Mouse (Mus musculus) cerebellum, adult (tissue): ENCODE measurements around the gene R3hdm4.

Source experiments
- ATAC-seq: cut with Nextera tagmentation; 2 replicates; pipeline ENCODE4 v1.9.2; 2017; ENCODE audit warnings: mild to moderate bottlenecking, moderate library complexity, mixed read lengths; ENCODE audit not compliant: insufficient number of reproducible peaks, low FRiP score, low TSS enrichment

Gene R3hdm4

DNA sequence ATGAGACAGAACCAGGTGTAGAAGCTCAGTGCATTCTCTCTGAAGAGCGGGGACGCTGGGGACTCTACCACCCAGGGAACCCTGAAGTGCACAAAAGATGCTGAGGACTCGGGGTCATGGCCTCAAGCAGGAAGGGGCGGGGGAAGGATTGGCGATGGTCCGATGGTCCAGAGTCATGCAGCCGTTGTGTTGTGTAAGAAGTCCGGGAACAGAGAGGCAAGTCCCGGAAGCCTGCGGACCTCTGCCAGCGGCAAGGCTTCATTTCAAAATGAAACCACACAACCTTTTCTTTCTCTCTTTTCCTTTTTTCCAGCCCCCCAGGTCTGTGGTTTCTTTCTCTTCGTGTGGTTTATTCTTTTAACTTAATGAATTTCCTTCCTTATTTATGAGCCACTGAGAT lies 43.3 kb downstream of the R3hdm4 start:
- ATAC-seq = no peak

DNA sequence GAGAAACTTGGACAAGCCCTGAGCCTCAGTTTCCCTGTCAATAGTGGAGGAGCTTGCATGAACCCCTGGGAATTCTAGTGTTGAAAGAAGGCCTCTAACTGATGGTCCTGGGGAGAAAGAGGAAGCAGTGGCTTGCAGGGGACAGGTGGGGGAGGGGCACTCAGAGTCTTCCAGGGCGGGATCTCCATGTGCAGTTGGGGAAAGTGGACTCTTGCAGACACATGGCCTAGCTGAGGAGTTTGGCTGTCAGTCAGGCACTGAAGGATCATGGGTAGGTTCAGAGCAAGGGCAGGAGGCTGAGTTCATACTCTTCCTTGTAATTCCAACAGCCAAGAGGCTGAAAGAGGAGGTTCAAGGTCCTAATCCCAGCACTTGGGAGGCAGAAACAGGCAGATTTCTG lies 43.8 kb downstream of the R3hdm4 start:
- no peak for ATAC-seq

DNA sequence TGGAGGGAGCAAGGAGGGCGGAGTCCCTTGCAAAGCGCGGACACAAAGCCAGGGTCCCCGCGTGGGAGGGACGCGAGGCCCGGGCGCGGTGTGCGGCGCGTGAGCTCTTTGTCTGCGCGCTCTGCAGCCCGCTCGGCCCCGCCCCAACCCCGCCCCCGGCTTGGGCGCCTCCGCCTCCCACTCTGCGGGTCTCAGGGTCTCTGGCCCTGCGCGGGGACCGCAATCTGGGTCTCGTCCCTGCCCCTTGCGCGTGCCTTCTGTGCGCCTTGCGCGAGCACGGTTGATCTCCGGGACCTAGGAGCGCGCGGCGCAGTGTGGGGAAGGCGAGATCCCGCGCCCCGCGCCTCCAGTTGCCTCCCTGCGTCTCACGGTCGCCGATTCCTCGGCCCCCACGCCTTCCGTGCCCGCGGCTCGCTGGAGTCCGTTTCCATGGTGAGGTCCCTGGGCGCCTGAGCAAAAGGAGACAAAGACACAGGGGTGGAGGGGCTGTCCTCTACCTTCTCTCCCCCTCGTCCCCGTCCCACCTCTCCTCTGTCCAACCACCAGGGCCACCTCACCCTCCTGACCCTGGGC lies 46.6 kb downstream of the R3hdm4 start, which contains the start of the genes Prtn3 and Plppr3:
Gene Prtn3, plus strand, starts transcription at position 187 of the 573 bp plus-strand sequence.
Gene Plppr3, minus strand, starts transcription at position 345 of the 573 bp plus-strand sequence.
- peak; percentile 45; the same call in 1 of the 2 replicates for ATAC-seq

DNA sequence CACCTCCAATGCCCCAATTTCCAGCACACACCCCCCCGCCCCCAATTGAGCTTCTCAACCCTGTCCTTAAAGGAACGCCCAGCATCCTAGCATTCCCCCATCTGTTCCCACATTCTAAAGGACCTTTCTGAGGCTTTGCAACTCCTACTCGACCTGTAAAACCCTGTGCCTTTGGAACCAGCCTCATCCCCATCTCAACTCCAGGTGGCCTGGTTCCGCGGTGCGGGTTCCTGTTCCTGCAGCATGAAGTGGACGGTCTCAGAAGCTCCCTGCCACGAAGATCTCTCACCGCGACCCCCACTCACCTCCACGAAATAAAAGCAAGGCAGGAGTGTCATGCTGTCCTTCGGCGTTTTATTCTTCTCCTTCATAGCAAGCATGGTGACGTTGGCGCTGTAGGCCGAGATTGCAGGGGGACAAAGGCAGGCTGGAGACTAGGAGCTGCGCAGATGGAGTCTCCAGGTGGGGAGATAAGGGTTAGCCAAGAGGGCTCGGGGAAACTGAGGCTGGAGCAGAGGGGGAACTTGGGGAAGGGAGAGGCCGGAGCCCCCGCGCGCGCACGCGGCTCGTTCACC lies 47.2 kb downstream of the R3hdm4 start:
- ATAC-seq = no peak

DNA sequence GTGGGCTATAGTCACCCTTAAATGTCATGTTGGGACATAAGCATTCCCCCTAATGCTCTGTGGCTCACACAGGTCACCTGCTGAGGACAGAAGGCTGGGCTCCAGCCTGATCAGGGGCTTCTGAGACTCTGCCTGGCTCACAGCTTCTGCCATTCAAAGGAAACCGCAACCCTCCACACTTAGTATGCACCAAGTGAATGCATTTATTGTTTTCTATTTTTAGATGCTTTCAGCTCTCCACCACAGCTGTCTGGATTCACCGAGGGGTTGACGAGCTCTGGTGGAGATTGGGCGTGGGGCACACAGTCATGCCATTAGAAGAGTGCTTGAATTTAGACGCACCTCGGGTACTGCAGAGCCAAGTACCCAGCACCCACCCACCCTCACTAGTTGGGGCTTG lies 47.7 kb downstream of the R3hdm4 start:
- ATAC-seq = no peak

DNA sequence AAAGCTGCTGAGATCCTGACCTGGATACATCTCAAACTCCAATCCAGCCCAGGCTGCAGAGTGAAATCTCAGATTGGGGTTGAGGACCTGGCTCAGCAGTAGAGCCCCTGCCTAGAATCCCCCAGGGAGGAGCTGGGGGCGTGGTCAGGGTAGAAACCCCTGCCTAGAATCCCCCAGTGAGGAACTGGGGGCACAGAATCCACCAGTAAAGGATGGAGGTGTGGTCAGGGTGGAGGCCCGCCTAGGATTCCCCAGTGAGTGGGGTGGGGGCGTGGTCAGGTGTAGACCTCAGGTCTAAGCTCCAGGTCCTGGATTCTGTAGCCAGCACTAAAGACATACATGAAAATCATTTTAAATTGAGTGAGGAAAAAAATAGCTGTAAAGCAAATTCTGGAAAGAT lies 48.1 kb downstream of the R3hdm4 start:
- no peak for ATAC-seq

DNA sequence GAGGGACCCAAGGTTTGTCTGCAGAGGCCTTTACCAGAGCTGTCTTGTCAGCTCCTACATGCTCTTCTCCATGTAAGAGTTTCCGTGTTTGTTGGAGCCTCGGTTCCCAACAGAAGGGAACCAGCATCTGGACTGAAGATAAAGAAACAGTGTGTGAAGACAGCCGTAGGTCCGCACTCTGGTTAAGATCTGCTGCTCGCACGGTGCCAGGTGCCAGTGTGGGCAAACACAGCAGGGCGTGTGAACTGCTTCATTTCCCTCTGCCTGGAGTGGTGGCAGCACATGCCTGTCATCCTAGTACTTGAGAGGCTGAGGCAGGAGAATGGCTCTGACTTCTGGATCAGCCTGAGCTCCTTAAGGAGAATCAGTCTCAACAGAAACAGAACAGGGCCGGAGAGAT lies 49.2 kb downstream of the R3hdm4 start:
- ATAC-seq = no peak

DNA sequence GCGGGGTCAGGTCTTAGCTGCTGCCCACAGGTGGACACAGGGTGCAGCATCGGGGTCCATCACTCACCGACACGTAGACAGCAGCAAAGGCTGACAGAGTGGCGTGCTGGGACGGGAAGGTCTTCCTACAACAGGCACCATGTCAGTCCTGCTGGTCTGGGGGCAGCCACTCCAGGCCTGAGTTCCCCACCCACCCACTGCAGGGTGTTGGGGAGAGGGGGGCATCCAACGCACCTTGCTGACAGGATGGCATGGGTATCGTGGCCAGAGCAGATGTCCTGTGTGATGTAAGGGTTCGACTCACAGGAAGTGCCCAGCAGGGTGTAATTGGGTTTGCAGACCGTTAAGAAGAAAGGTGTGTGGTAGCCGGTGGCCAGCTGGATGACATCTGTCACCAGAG lies 54.4 kb downstream of the R3hdm4 start:
- ATAC-seq = no peak

DNA sequence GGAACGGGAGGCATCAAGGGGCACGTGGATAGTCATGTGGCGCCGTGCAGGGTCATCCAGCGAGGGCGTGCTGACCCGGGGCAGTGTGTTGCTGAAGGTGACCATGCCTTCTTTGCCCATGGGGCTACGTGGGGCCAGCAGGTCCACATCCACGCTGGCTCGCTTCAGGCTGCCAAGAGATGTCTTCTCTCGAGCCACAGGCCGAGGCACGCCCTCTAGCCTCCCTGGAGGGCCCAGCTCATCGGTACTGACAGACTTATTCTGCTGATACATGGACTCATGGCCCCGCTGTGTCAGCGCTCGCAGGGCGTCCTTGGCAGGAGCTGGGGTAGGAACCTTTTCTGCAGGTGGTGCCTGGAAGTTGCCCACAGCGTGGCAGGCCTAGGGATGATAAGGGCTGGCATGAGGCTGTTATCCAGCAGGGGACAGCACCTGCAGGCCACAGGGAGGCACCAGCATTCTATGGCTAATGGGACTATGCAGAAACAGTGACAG lies 55.2 kb downstream of the R3hdm4 start:
- 0 out of 2 replicates have a peak, but pooled peaks have one; percentile 21 for ATAC-seq

DNA sequence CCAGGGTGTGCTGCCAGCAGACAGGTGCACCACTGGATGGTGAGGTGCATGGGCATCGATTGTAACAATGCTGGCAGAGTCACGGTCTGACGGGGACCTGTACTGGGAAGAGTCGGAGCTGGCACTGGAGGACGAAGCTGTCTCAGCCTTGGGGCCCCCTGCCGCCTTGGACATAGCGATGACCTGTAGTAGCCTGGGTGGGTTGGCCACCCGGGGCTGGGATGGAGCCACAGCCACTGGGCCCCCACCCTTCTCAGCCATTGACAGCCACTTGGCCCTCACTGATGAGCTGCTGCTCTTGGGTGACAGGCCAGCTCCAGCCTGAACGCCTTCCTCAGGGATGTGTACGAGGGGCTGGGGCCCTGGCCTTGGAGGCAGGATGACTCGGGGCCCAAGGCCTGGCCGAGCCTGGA lies 55.8 kb downstream of the R3hdm4 start:
- no peak for ATAC-seq

DNA sequence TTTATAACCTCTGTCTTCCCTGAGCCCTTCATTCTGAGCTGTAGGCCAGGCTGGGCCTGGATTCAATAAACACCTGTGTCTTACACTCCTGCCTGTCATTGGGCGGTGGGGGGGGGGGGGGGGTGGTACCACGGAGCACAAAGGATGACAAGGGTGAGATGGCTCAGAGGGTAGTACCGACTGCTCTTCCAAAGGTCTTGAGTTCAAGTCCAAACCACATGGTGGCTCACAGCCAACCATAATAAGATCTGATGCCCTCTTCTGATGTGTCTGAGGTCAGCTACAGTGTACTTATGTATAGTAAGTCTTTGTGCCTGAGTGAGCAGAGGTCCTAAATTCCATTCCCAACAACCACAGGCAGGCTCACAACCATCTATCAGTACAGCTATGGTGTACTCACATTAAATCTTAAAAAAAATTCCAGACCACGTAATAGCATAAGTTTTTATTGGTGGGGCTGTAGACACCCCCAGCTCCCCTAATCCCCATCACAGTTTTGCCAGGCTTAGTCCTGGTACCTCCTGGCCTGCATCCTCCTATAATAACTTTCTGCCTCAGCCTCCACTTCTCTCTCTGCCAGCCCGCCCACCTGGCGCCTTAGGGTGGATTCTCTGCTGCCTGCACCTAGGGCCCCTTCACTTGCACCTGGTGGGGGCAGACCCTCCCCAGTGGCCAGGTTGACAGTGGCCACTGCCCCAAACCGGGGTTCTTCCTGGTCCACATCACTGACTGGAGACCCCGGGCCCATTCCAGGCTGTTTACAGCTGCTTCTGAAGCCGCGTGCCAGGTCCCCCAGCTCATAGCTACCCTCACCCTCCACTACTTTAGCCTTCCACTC lies 56.4 kb downstream of the R3hdm4 start:
- no peak for ATAC-seq

DNA sequence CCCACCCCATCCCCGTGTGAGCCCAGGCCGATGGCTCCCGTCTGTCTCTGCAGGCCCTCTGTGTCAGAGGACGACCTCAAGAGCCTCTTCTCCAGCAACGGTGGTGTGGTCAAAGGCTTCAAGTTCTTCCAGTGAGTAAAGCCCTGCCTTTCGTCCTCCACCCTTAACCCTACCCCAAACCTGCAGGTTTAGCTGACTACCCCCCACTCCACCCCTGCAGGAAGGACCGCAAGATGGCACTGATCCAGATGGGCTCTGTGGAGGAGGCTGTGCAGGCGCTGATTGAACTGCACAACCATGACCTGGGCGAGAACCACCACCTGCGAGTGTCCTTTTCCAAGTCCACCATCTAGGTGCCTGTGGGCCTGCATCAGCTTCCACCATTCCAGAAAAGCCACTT lies 58.1 kb downstream of the R3hdm4 start:
- no peak for ATAC-seq

DNA sequence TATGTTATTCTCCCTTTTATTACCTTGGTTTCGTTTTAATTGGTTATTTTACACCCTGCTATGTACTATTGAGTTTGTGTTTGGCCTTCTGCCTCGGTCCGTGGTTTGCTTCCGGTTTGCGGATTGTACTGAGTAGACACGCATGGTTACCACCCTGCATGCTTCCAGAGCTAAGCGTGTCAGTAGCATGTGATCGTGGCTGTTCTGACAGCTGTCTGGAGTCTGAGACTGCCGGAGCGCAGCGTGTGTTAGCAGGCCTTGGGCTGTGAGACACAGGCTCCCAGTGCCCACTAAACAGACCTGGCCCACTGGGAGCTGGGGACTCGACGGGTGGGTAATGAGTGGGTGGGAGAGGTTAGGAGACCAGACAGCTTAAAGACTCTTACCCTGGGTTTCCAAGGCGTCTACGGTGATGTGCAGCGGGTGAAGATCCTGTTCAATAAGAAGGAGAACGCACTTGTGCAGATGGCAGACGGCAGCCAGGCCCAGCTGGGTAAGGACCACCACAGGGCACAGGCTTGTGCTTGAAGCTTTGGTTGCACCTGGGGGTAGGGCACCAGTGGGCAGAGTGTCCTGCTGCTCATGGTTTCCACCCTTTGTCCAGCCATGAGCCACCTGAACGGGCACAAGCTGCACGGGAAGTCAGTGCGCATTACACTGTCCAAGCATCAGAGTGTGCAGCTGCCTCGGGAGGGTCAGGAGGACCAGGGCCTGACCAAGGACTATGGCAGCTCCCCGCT lies 58.8 kb downstream of the R3hdm4 start:
- ATAC-seq = no peak

DNA sequence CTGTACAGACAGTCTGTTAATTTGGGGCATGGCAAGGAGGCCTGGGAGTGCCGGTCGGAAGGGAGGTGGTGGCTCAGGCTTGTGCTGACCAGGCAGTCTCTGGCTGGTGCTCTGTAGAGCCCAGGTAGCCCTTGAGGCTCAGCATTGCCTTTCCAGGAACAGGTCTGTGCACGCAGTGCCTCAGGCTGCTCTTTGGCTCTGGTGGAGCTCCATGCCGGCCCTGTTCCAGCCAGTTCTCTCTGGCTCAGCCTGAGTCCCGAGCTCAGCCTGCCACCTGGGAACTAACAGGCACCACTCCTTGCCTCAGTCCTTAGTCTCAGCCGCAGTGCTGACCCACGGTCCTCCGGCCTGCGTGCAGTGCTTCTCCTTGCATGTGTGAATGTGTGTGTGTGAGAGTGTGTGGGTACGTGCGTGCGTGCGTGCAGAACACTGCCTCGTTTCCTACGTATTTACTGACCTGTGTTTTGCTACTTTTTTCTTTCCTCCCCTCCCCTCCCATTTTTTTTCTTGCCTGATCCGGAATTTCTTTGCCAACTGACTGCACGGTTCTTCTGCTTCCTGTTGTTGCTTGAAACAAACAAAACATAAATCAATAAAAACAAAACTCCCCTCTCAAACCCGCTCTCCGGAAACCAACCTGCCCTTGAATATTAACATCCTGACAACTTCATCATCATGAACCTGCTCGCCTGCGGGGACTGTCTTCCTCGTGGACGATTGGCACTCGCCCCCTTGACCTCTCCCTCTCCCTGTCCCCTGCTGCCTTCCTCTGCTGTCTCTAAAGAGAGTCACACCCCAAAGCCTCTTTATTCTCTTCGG lies 59.6 kb downstream of the R3hdm4 start:
- ATAC-seq = peak; percentile 70; the same call in 1 of the 2 replicates

DNA sequence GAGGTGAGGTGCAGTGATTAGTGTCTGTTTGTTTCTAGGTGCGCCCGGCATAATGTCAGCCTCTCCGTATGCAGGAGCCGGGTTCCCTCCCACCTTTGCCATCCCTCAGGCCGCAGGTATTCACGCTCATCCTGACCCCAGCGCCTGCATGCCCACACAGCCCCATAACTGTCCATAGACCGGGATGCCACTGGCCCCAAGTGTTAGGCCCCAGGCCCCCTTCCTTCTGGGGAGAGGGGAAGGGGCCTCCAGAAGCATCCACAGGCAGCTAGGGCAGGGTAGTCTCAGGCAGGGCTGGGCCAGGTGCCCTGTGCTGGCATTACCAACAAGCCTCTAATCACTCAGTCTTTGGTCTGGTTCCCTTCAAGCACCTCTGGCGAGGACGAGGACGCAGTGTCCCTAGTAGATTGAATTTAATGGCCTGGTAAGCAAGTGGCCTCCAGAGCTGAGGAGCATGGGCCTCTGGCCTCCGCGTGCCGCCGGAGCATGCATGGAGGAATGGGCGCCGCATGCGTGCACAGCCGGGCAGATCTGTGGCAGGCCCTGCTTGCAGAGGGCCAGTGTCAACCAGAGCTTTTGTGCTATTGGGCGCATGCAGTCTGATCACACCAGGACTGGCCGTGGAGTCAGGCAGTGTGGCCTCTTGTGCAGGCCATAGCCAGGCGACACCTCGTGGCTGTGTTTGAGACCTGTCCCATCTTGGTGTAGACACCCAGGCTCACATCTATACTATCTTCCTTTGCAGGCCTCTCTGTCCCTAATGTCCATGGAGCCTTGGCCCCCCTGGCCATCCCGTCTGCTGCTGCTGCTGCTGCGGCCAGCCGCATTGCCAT lies 60.7 kb downstream of the R3hdm4 start:
- no peak for ATAC-seq
